Mouse (Mus musculus): Measurements from ENCODE around the gene Nptn.

GRCm38 (mm10) chr9:58669819-58670218 lies 87.8 kb downstream of the Nptn start:
- no peak for TF ChIP-seq POLR2A (IDR thresholded peaks at IDR 0.05; ENCODE audit: low read depth, low read length)
- TF ChIP-seq CTCF (IDR thresholded peaks at IDR 0.05; ENCODE audit: extremely low read depth, insufficient read depth, insufficient read length, insufficient replicate concordance) = no peak

All from spleen, adult 2 months (tissue).